Mouse (Mus musculus) heart, embryonic 11.5 days (tissue): ENCODE measurements around the gene Nenf. TPM values are rescaled to one million over a fixed set of nuclear protein-coding genes. Genes with fewer than 3 reads are reported as not detected.

Experiments
- ATAC-seq: fragments of 200-750 bp; cut with Nextera tagmentation; replicated peaks from 2 replicates; pipeline ENCODE4 v1.8.0; 2017; ENCODE audit warnings: moderate library complexity; ENCODE audit not compliant: insufficient number of reproducible peaks, low FRiP score, low TSS enrichment
- H3K27ac ChIP-seq: fragments of 300-500 bp; sonication (generic); 2 replicates; pipeline ENCODE4 v1.5.1; 2014; ENCODE audit warnings: mild to moderate bottlenecking, low read depth, low read length
- H3K27me3 ChIP-seq: fragments of 300-500 bp; sonication (generic); 2 replicates; pipeline ENCODE4 v1.6.1; 2014; ENCODE audit warnings: mild to moderate bottlenecking, low read length, mixed read lengths; ENCODE audit not compliant: control insufficient read depth, insufficient read depth
- H3K36me3 ChIP-seq: fragments of 300-500 bp; sonication (generic); 2 replicates; pipeline ENCODE4 v1.6.1; 2014; ENCODE audit warnings: mild to moderate bottlenecking, low read length, moderate library complexity, mixed read lengths; ENCODE audit not compliant: control insufficient read depth, insufficient read depth
- H3K4me1 ChIP-seq: fragments of 300-500 bp; sonication (generic); 2 replicates; pipeline ENCODE4 v1.6.1; 2014; ENCODE audit warnings: low read length; ENCODE audit not compliant: control insufficient read depth, insufficient read depth
- H3K4me2 ChIP-seq: fragments of 300-500 bp; sonication (generic); 2 replicates; pipeline ENCODE4 v1.6.1; 2014; ENCODE audit warnings: mild to moderate bottlenecking, moderate library complexity
- H3K4me3 ChIP-seq: fragments of 300-500 bp; sonication (generic); 2 replicates; pipeline ENCODE4 v1.5.1; 2014; ENCODE audit warnings: low read depth, low read length
- H3K9ac ChIP-seq: fragments of 300-500 bp; sonication (generic); 2 replicates; pipeline ENCODE4 v1.6.1; 2014; ENCODE audit warnings: mild to moderate bottlenecking, low read depth, low read length, moderate library complexity
- H3K9me3 ChIP-seq: fragments of 300-500 bp; sonication (generic); replicated peaks from 2 replicates; pipeline ENCODE4 v1.6.1; 2016; ENCODE audit warnings: low read length; ENCODE audit not compliant: control insufficient read depth
- WGBS: fragments of 180-500 bp; shearing (Covaris S2); extraction: QIAGEN DNeasy Blood & Tissue Kit; methylation state at CpG from one replicate; pipeline ENCODE4 v1.1.7; 2014; ENCODE audit not compliant: insufficient replicate concordance; 5-methylcytosine and 5-hydroxymethylcytosine counted together
- polyA plus RNA-seq: library from polyadenylated mRNA; unstranded; fragments of >200 nt; fragmentation: Nextera tagmentation; extraction: Ambion mirVana; gene quantifications from 2 replicates; pipeline ENCODE4 v1.2.1, GENCODE M21; 2014

The Nenf gene
- polyA plus RNA-seq, 1 experiment from 2014 or later, result 106 TPM

DNA sequence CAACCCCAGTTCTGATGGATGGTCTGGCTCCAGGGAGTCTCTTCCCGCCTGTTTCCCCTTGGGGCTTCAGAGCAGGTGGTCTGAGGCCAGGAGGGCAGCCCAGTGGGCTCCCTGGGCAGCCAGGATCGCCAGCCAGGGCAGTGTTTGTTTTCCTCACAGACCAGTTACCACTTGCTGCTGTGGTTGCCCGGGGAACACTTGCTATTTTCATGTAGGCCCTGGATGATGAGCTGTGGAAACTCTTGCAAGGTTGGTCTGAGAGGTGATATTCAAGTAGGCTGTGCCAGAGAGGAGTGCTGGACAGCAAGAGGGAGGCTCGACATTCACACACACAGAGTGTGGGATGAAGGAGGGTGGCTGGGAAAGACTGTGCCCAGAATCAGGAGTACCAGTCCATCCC, 16.1 kb downstream of the Nenf start:
- 35% methylated on average over 4 of the region's 4 CpGs for WGBS
- Histone ChIP-seq H3K36me3 (no peaks in the 10 kb centered on the region), H3K4me1 (peaks cover 11% of the 10 kb centered on the region), H3K4me2 (no peak overlapping the region), H3K9me3 (no peaks in the 10 kb centered on the region), H3K27me3 (no peaks in the 10 kb centered on the region), H3K4me3 (no peak overlapping the region), H3K27ac (no peak overlapping the region), H3K9ac (no peak overlapping the region)
- ATAC-seq, result no peak

DNA sequence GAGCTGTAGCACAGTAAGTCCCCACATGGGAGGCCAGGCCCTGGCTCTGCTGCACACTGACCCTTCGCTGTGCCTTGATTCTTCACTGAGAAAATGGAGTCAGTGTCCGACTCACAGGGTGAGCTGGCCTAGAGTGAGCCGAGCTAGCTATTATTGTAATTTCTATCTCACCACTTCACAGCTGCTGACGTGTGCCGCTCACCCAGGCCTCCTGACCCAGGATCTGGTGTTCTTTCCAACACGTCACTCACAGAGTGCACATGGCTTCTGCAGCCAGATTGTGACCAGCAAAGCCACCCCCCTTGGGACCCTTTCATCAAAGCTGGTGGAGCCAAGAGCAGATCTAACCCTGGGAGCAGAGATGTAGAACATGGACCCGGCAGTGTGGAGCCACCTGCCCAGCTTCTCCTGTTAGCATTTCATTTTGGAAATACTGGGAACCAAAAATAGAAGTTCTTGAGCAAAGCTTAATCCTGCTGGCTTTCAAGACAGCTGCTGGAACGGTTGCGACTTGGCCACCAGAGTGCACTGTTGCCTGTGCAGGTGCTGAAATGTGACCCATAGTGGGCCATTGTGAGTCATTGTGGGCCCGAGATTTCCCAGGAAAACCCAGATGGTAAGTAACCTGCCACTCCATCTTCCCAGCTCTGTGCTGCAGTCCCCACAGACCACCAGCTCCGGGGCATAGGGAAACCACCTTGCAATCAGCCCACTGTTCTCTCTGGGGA, 18.6 kb downstream of the Nenf start:
- H3K27ac ChIP-seq, result peak overlapping the region; percentile 73
- no peak overlapping the region for H3K9ac ChIP-seq
- no peaks in the 10 kb centered on the region for H3K9me3 ChIP-seq
- 0 out of 2 replicates have a peak overlapping the region, but pooled peaks have one; percentile 22 for H3K4me2 ChIP-seq
- H3K36me3 ChIP-seq, result no peaks in the 10 kb centered on the region
- H3K27me3 ChIP-seq, result no peaks in the 10 kb centered on the region
- peak; percentile 16; the same call in 1 of the 2 replicates for ATAC-seq
- WGBS, result 30% methylated on average over 11 of the region's 11 CpGs
- no peak overlapping the region for H3K4me3 ChIP-seq
- H3K4me1 ChIP-seq, result peaks cover 14% of the 10 kb centered on the region

DNA sequence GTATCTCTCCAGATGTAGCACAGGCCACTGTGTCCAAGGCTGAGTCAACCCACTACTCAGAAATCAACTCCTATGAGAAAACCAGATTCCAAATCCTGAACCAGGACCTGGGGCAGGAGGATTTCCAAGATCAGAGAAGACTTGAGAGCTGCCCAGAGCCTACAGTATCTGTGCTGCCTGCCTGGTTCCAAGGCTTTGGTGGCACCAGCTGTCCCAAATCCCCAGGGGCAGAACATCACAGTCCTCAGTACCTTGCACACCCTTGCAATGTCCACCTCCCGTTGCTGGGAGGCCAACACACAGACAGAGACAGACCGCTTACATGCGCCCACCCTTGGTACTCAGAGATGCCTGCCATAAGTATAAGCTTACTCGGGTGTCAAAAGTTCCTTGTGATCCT, 19.7 kb downstream of the Nenf start:
- Histone ChIP-seq H3K4me2 (no peak overlapping the region), H3K27ac (no peak overlapping the region), H3K9me3 (no peaks in the 10 kb centered on the region), H3K4me3 (no peak overlapping the region), H3K27me3 (no peaks in the 10 kb centered on the region), H3K9ac (no peak overlapping the region), H3K4me1 (peaks cover 14% of the 10 kb centered on the region), H3K36me3 (no peaks in the 10 kb centered on the region)
- WGBS, result 84% methylated on average over 4 of the region's 4 CpGs
- no peak for ATAC-seq

DNA sequence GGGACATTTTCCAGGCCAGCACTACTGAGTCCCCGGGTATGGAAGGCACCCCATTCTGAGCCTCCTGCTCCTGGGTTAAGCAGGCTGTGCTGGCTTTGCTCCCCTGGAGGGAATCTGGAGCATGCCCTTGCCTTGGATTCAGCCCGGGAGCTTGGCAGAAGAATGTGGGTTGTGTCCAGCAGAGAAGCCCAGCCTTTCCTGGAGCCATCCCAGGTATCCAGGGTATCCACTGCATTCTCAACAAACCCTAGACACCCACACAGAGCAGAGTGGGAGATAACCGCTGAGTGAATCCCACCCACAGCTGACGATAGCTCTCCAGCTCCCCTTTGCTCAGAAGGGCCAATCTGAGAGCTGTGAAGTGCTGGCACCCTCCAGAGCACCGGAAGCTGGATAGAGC, 21.5 kb downstream of the Nenf start:
- peaks cover 10% of the 10 kb centered on the region for H3K4me1 ChIP-seq
- no peak overlapping the region for H3K4me2 ChIP-seq
- no peak; the same call in 1 of the 2 replicates for ATAC-seq

DNA sequence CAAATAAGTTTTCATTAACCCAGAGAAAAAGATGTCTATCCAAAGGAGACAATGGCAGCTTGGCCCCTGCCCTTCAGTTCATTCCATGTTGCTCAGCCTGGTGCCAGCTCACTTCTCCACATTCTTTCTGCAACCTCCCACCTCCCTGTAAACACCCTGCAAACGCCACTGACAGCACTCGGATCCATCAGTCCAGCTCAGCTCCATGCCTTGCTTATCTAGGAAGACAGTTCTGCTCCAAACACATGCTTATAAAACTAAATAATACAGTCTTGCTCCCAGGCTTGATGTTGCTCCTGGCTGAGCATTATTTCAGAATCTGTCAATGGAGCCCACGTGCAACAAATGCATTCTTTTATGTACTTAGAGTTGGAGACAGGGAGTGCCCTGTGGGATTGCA, 22.2 kb downstream of the Nenf start:
- peak overlapping the region; percentile 50; the same call in 1 of the 2 replicates for H3K27ac ChIP-seq
- H3K27me3 ChIP-seq, result peaks cover 2% of the 10 kb centered on the region; the same call in 1 of the 2 replicates
- H3K4me2 ChIP-seq, result no peak overlapping the region
- H3K9ac ChIP-seq, result 0 out of 2 replicates have a peak overlapping the region, but pooled peaks have one; percentile 3
- no peaks in the 10 kb centered on the region for H3K36me3 ChIP-seq
- 33% methylated on average over 3 of the region's 3 CpGs for WGBS
- H3K4me1 ChIP-seq, result peaks cover 10% of the 10 kb centered on the region
- ATAC-seq, result no peak
- H3K4me3 ChIP-seq, result no peak overlapping the region
- H3K9me3 ChIP-seq, result no peaks in the 10 kb centered on the region

More for the DNA sequence above, 21.5 kb downstream of the Nenf start:
- WGBS, result 35% methylated on average over 5 of the region's 5 CpGs
- no peaks in the 10 kb centered on the region for H3K9me3 ChIP-seq
- no peak overlapping the region for H3K4me3 ChIP-seq
- H3K9ac ChIP-seq, result no peak overlapping the region
- peak overlapping the region; percentile 50; the same call in 1 of the 2 replicates for H3K27ac ChIP-seq
- no peaks in the 10 kb centered on the region for H3K36me3 ChIP-seq
- peaks cover 2% of the 10 kb centered on the region; the same call in 1 of the 2 replicates for H3K27me3 ChIP-seq

DNA sequence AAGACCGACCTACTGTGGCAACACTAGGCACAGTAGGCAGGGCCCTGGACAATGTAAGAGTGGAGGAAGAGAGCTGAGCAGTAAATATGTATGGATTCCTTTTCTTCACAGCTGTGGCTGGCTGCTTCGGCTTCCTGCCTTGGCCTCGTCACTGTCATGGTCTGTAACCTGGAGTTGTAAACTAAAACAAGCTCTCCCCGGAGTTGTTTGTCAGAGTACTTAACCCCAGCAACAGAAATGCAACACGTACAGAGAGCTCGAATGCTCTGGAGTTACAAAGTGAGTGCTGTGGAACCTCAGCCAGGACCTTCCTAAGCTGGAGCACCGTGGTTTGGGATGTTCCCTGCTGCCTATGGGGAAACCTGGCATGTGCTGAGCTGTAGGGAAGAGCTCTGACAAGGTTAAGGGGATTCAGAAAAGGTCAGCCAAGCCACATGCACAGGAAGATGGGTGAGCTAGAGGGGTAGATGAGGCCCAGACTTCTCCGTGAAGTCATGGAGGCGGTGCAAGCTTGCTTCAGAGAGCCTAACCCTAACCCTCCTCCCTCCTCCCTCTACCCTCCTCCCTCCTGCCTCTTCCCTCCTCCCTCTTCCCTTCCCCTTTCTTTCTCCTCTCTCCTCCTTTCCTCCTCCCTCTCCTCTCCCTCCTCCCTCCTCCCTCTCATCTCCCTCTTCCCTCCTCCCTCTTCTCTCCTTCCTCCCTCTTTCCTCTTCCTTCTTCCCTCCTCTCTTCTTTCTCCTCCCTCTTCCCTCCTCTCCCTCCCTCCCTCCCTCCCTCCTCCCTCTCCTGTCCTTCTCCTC, 23.8 kb downstream of the Nenf start:
- Histone ChIP-seq H3K27me3 (peaks cover 2% of the 10 kb centered on the region; the same call in 1 of the 2 replicates), H3K9ac (no peak overlapping the region), H3K4me1 (peaks cover 7% of the 10 kb centered on the region), H3K4me3 (no peak overlapping the region), H3K27ac (no peak overlapping the region), H3K36me3 (no peaks in the 10 kb centered on the region), H3K9me3 (no peaks in the 10 kb centered on the region), H3K4me2 (no peak overlapping the region)
- no peak for ATAC-seq
- WGBS, result 61% methylated on average over 9 of the region's 9 CpGs

DNA sequence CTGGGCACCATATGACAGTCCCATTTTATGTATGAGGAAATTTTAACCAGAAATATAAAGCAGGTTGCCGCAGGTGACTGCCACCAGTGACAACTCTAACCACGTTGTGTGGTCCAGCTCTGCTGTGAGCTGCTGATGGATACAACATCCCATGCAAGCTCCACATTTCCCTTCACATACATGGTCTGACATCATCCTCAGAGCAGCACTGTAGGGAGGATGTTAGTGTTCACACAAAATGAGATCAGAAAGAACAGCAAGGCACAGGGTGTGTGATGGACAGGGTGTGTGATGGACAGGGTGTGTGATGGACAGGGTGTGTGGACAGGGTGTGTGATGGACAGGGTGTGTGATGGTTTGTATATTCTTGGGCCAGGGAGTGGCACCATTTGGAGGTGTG, 24.9 kb downstream of the Nenf start:
- 75% methylated on average over 2 of the region's 2 CpGs for WGBS
- Histone ChIP-seq H3K9me3 (no peaks in the 10 kb centered on the region), H3K36me3 (no peaks in the 10 kb centered on the region), H3K4me2 (no peak overlapping the region), H3K9ac (no peak overlapping the region), H3K4me3 (no peak overlapping the region), H3K27ac (no peak overlapping the region), H3K27me3 (peaks cover 2% of the 10 kb centered on the region; the same call in 1 of the 2 replicates), H3K4me1 (peaks cover 3% of the 10 kb centered on the region; the same call in 1 of the 2 replicates)
- ATAC-seq, result no peak

DNA sequence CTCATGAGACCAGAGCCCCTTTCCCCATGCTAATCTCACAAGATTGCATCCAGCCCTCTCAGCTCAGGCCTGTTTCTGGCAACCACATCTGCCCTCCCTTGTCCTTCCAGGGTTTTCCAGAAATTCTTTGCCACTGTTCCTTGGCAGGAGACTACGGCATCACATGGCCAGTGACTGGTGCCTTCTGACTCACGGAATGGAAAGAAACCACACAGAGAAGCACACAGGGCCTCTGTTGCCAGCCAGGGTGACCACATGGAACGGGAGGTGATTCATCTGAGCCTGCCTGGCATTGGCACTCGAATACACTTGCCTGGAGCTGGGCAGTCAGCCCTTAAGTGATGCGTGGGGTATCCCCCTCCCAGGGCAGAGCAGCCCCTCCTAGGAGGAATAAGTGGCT, 25.6 kb downstream of the Nenf start:
- no peak for ATAC-seq
- H3K36me3 ChIP-seq, result no peaks in the 10 kb centered on the region
- H3K27me3 ChIP-seq, result peaks cover 2% of the 10 kb centered on the region; the same call in 1 of the 2 replicates
- H3K9me3 ChIP-seq, result no peaks in the 10 kb centered on the region
- peaks cover 3% of the 10 kb centered on the region; the same call in 1 of the 2 replicates for H3K4me1 ChIP-seq
- H3K27ac ChIP-seq, result no peak overlapping the region
- 70% methylated on average over 5 of the region's 5 CpGs for WGBS
- no peak overlapping the region for H3K4me3 ChIP-seq
- no peak overlapping the region for H3K4me2 ChIP-seq
- H3K9ac ChIP-seq, result no peak overlapping the region
